Mouse (Mus musculus): ENCODE results near the gene Med24.
"Not testable (repeated sequence)": the region's sequence is repeated elsewhere in the genome, so short reads cannot be mapped to it uniquely, and the experiment has no call there.

Med24 gene

GRCm38 (mm10) chr11:98745932-98746853 lies 17.0 kb upstream of the Med24 start:
- DNase-seq (ENCODE audit: low read depth, low spot score): no peak

GRCm38 (mm10) chr11:98744456-98745019 lies 15.3 kb upstream of the Med24 start:
- DNase-seq (ENCODE audit: low read depth, low spot score): no peak

GRCm38 (mm10) chr11:98743655-98744345 lies 14.6 kb upstream of the Med24 start:
- no peak for DNase-seq (ENCODE audit: low read depth, low spot score)

GRCm38 (mm10) chr11:98742397-98743291 lies 13.4 kb upstream of the Med24 start:
- DNase-seq (ENCODE audit: low read depth, low spot score): no peak

DNA sequence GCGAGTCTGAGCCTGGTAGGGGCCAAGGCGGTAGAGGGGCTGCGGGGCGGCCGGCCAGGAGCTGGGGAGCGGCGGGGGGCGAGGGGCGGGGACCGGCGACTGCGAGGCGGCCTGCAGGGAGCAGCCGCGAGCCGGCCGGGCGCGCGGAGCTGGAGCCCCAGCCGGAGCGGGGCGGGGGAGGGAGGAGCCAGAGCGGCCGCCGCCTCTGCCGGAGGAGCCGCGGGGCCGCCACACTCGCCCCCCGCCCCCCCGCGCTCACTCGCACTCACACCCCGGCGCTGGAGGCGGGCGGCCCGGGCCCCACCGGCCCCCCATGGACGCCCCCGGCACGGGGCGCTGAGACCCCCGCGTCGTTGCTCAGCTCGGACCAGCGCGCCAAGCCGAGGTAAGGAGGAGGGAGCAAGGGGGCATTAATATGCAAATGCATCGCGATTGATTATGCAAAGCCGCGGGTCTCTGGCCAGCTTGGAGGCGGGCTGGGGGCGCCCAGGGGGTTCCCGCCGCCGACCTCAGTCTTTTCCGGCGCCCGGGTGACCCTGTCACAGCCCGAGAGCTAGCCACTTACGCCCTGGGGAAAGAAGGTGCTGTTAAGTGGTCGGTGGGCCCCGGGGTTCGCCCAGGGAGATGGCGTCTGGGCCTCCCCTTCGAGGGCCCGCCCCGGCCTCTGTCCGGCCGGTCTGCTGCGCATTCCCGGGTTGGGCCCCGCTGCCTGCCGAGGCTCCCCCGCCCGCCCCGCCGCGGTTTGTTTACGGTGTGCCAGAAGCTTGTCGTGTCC lies 12.6 kb upstream of the Med24 start:
- no peak for DNase-seq (ENCODE audit: low read depth, low spot score)

- no peak for DNase-seq (ENCODE audit: low read depth, low spot score)
Observed at GRCm38 (mm10) chr11:98741051-98741620, 11.9 kb upstream of the Med24 start.

DNA sequence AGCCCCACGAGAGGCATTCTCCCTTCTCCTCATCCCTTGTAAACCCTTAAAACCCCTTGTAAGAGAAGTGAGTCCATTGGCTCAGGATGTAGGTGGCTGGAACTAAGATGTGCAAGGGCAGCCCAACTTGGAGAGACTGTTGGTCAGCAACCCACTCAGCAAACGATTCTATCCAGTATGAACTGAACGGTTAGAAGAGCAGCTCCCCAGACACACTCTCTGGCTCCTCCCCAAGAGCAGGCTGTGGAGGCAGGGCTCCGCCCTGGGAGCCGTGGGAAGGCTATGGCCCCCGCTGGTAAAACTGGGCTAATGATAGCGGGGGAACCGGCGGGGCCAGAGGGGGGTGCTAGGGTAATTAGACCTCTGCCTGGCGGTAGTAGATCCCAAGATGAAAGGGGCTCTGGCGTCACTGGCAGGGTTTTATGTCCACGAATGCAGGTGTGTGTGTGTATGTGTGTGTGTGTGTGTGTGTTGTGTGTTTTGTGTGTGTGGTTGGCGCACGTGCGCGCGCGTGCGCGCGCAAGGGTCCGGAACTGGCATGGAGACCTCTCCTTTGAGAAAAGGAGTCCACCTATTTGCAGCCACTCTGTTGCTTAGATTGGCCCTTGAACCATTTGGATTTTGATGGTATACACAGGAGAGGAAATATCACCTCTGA lies 11.3 kb upstream of the Med24 start, which contains the start of gene Thra:
Gene Thra (plus strand): TSS at position 246 of the 658 bp plus-strand sequence.
- DNase-seq (ENCODE audit: low read depth, low spot score): no peak

DNA sequence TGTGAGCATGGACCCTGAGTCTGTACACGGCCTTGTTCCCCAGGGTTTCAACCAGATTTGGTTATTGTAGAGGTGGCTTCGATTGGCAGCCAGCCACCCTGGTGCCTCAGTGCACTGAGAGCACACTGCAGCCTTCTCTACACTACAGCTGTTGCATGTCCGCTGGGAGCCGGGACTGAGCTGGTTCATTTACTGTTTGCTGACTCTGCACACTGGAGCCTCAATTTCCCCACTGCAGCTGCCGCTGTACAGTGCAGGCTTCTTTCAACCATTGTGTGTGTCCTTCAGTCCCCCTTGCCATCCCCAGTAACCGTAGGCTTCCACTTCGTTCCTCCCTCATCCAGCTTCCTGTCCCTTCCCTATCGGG lies 10.8 kb upstream of the Med24 start:
- no peak for DNase-seq (ENCODE audit: low read depth, low spot score)

DNA sequence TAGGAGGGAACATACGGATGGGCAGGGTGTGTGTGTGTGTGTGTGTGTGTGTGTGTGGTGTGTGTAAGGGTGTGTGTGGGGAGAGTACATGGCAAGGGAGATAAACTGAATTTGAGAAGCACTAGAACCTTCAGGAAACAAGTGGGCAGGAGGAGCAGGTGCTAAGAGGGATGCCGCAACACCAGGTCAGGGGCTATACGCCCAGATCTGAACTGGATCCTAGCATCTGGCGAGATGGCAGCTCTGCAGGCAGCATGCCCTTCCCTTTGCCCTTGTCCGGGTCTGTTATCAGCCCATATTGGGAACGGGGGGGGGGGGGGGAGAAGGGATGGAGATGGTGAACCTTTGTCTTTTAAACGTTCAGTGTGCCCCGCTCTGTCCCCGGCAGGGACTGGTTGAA lies 9.7 kb upstream of the Med24 start:
- DNase-seq (ENCODE audit: low read depth, low spot score): no peak

DNA sequence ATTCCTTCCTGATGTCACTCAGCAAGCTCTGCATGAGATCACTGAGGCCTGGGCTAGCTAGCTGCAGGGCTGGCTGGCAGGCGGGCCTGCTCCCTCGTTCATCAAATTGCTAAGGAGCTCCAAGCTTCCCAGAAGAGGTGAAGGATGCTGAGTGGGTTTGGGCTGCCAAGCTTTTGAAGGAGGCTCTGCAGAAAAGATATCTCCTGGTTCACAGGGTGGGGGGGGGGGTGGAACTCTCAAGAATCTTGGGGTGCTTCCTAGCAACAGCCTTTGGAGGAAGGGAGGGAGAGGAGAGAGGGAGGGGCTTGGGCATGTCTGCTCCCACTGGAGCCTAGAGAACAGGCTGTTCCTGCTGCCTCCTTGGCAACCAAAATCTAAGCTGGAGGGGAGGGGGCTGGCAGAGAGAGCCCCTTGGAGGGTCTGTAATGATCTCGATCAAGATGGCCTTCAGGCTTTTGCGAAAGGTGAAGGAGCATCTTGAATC lies 9.2 kb upstream of the Med24 start:
- DNase-seq (ENCODE audit: low read depth, low spot score): no peak

DNA sequence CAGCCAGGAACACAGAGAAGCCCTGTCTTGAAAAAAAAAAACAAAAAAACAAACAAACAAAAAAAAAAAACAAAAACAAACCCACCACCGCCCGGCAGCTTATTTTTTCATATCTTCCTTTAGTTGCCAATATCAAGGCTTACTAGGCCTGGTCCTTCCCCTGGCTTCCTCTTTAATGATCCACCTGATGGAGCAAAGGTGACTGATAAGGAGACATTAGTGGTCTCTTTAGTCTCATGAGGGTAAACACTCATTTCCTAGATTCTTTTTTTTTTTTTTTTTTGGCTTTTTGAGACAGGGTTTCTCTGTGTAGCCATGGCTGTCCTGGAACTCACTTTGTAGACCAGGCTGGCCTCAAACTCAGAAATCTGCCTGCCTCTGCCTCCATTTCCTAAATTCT lies 8.0 kb upstream of the Med24 start:
- not testable (repeated sequence) for DNase-seq (ENCODE audit: low read depth, low spot score)

DNA sequence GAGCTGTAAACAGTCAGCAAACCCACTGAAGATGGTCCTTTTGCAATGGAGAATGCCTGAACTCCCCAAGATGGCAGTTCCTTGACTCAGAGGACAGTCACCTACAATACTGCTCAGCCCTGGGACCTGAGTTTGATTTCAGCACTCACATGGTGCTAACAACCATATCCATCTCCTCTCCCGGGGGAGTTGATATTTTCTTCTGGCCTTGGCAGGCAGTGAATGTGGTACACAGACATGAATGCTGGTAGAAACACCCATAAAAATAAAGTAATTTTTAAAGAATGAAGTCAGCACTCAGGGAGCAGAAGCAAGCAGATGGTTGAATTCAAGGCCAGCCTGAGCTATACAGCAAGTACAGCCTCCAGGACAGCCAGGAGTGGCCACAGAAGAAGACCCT lies 6.9 kb upstream of the Med24 start:
- no peak for DNase-seq (ENCODE audit: low read depth, low spot score)

DNA sequence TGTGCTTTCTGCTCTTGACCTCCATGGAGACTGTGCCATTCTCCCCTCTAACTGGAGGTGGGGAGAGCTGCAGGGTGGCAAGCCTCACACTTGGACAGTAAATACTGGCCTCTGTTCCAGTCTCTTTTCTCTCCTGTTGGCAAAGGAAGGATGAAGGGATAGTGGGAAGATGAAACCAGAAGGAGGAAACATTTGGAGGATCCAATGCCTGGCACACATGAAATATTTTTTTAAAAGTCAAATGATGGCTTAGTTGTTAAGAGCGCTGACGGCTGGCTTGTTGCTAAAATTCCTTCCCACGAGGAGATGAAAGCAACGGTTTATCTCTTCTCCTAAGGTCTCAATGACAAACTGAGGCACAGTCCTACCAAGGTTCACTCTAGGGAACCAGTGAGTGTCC lies 5.9 kb upstream of the Med24 start:
- DNase-seq (ENCODE audit: low read depth, low spot score): no peak

DNA sequence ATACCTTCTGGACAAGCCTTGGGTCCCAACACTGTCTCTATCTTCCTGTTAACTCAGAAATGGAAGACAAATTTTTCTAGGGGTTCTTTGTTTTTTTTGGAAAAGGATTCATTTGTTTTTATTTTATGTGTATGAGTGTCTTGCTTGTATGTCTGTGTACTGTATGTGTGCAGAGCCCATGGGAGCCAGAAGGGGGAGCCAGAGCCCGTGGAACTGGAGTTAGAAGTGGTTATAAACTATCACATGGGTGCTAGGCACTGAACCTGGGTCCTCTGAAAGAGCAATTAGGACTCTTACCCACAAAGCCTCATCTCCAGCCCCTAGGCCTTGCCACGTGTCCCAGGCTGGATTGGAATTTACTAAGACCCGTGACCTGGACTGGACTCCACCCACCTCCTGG lies 4.8 kb upstream of the Med24 start:
- no peak for DNase-seq (ENCODE audit: low read depth, low spot score)

GRCm38 (mm10) chr11:98731134-98731533 lies 1.9 kb upstream of the Med24 start:
- no peak for DNase-seq (ENCODE audit: low read depth, low spot score)

GRCm38 (mm10) chr11:98730727-98731126 lies 1.5 kb upstream of the Med24 start:
- no peak for DNase-seq (ENCODE audit: low read depth, low spot score)

- DNase-seq (ENCODE audit: low read depth, low spot score): no peak
Observed at GRCm38 (mm10) chr11:98725926-98726506, 3.2 kb downstream of the Med24 start.

GRCm38 (mm10) chr11:98723098-98723497 lies 6.1 kb downstream of the Med24 start:
- DNase-seq (ENCODE audit: low read depth, low spot score): no peak

- no peak for DNase-seq (ENCODE audit: low read depth, low spot score)
Observed at GRCm38 (mm10) chr11:98721458-98722226, 7.6 kb downstream of the Med24 start.
